Mouse (Mus musculus): Measurements from ENCODE around the gene Itpripl1. TPM values are rescaled to one million over a fixed set of nuclear protein-coding genes. Genes with fewer than 3 reads are reported as not detected.

The Itpripl1 gene
- total and polyA plus RNA-seq, 3 experiments: 19.7 to 30.6 (median 23.4) TPM

- Histone ChIP-seq H3K4me2 (ENCODE audit: insufficient read depth, low read depth, poor library complexity, severe bottlenecking) (no peak overlapping the region), H3K4me3 (replicated peaks in 1 of 3; ENCODE audit: low read depth in 2 of 3, low read length in 2 of 3, poor library complexity in 1 of 3) (no peak overlapping the region), H3K27me3 (replicated peaks) (no peaks in the 10 kb centered on the region), H3K9ac (ENCODE audit: insufficient read depth, low read depth) (no peak overlapping the region), H3K4me1 (ENCODE audit: control insufficient read depth in 1 of 2, insufficient read depth in 2 of 2) (peaks cover 15 to 54% of the 10 kb centered on the region in 2 experiments), H3K79me2 (replicated peaks; ENCODE audit: control insufficient read depth, extremely low read depth, insufficient read depth, poor library complexity, severe bottlenecking) (peaks cover 15% of the 10 kb centered on the region), H3K36me3 (replicated peaks in 1 of 2; ENCODE audit: control insufficient read depth in 1 of 2, insufficient read depth in 1 of 2, low read length in 1 of 2) (peaks cover 19 to 43% of the 10 kb centered on the region in 2 experiments), H3K9me3 (replicated peaks; ENCODE audit: low read length) (peaks cover 9% of the 10 kb centered on the region), H3K27ac (ENCODE audit: insufficient read depth, low read depth) (no peak overlapping the region)
- in situ Hi-C loops (cut with MboI; ENCODE audit: low pct_ligation_motif_present, low pct_unique_long_range_greater_than_20kb, low sequenced_read_pairs): no loop called here
- no peak for DNase-seq (ENCODE audit: extremely low read depth)
- dilution Hi-C loops (cut with MboI; ENCODE audit: extremely low pct_ligation_motif_present, extremely low pct_unique_long_range_greater_than_20kb, low sequenced_read_pairs): no loop called here
- no peak for TF ChIP-seq ZNF384 (IDR thresholded peaks at IDR 0.05; ENCODE audit: low read depth, low read length)
- no peak for TF ChIP-seq ETS1 (conservative IDR thresholded peaks at IDR 0.05; ENCODE audit: low read depth, low read length)
- TF ChIP-seq JUN (IDR thresholded peaks at IDR 0.05; ENCODE audit: insufficient read depth, low read depth, low read length): no peak
- TF ChIP-seq UBTF (IDR thresholded peaks at IDR 0.05; ENCODE audit: low read depth, low read length): no peak
- TF ChIP-seq NELFE (IDR thresholded peaks at IDR 0.05; ENCODE audit: low read depth, low read length): no peak
- TF ChIP-seq ZC3H11A (IDR thresholded peaks at IDR 0.05; ENCODE audit: low read depth, low read length): no peak
- TF ChIP-seq RAD21 (IDR thresholded peaks at IDR 0.05; ENCODE audit: low read depth, low read length): no peak
- no peak for TF ChIP-seq HCFC1 (IDR thresholded peaks at IDR 0.05; ENCODE audit: low read depth, low read length)
- no peak for TF ChIP-seq ELF1 (IDR thresholded peaks at IDR 0.05; ENCODE audit: low read depth, low read length)
- TF ChIP-seq USF1 (IDR thresholded peaks at IDR 0.05; ENCODE audit: low read depth, low read length): no peak
- no peak for TF ChIP-seq CHD1 (IDR thresholded peaks at IDR 0.05; ENCODE audit: low read depth, low read length)
- no peak for TF ChIP-seq ZKSCAN1 (IDR thresholded peaks at IDR 0.05; ENCODE audit: borderline replicate concordance, low read depth, low read length)
- no peak for TF ChIP-seq ZMIZ1 (IDR thresholded peaks at IDR 0.05; ENCODE audit: low read depth, low read length)
These were observed 4.8 kb downstream of the Itpripl1 start for GRCm38 (mm10) chr2:127138449-127138848.

GRCm38 (mm10) chr2:127137838-127138420 is 5.3 kb downstream of the Itpripl1 start:
- Histone ChIP-seq H3K4me3 (replicated peaks in 1 of 3; ENCODE audit: low read depth in 2 of 3, low read length in 2 of 3, poor library complexity in 1 of 3) (no peak overlapping the region), H3K4me1 (ENCODE audit: control insufficient read depth in 1 of 2, insufficient read depth in 2 of 2) (peaks cover 15 to 55% of the 10 kb centered on the region in 2 experiments), H3K27me3 (replicated peaks) (no peaks in the 10 kb centered on the region), H3K9me3 (replicated peaks; ENCODE audit: low read length) (peaks cover 9% of the 10 kb centered on the region), H3K36me3 (replicated peaks in 1 of 2; ENCODE audit: control insufficient read depth in 1 of 2, insufficient read depth in 1 of 2, low read length in 1 of 2) (peaks cover 19 to 43% of the 10 kb centered on the region in 2 experiments), H3K27ac (ENCODE audit: insufficient read depth, low read depth) (no peak overlapping the region), H3K9ac (ENCODE audit: insufficient read depth, low read depth) (no peak overlapping the region), H3K79me2 (replicated peaks; ENCODE audit: control insufficient read depth, extremely low read depth, insufficient read depth, poor library complexity, severe bottlenecking) (peaks cover 21% of the 10 kb centered on the region), H3K4me2 (ENCODE audit: insufficient read depth, low read depth, poor library complexity, severe bottlenecking) (no peak overlapping the region)
- TF ChIP-seq SIN3A (IDR thresholded peaks at IDR 0.05; ENCODE audit: low read length): no peak
- no peak for TF ChIP-seq CTCF (conservative IDR thresholded peaks at IDR 0.05 in 1 of 2, IDR thresholded peaks at IDR 0.05 in 1 of 2; ENCODE audit: low read depth in 2 of 2, low read length in 2 of 2)
- no peak for TF ChIP-seq JUND (conservative IDR thresholded peaks at IDR 0.05; ENCODE audit: low read depth, low read length)
- TF ChIP-seq UBTF (IDR thresholded peaks at IDR 0.05; ENCODE audit: low read depth, low read length): no peak
- no peak for TF ChIP-seq NRF1 (IDR thresholded peaks at IDR 0.05; ENCODE audit: low read depth, low read length)
- TF ChIP-seq TBP (conservative IDR thresholded peaks at IDR 0.05; ENCODE audit: low read depth, low read length): no peak
- no peak for TF ChIP-seq IRF4 (IDR thresholded peaks at IDR 0.05; ENCODE audit: low read depth, low read length)
- TF ChIP-seq MAX (IDR thresholded peaks at IDR 0.05; ENCODE audit: low read length): no peak
- TF ChIP-seq MAZ (IDR thresholded peaks at IDR 0.05; ENCODE audit: low read depth, low read length): no peak
- TF ChIP-seq ZNF384 (IDR thresholded peaks at IDR 0.05; ENCODE audit: low read depth, low read length): no peak
- DNase-seq (ENCODE audit: extremely low read depth): no peak
- dilution Hi-C loops (cut with MboI; ENCODE audit: extremely low pct_ligation_motif_present, extremely low pct_unique_long_range_greater_than_20kb, low sequenced_read_pairs): no loop called here
- in situ Hi-C loops (cut with MboI; ENCODE audit: low pct_ligation_motif_present, low pct_unique_long_range_greater_than_20kb, low sequenced_read_pairs): no loop called here
